ENCODE assay signal across 31 mouse cellular contexts in the genomic region with DNA sequence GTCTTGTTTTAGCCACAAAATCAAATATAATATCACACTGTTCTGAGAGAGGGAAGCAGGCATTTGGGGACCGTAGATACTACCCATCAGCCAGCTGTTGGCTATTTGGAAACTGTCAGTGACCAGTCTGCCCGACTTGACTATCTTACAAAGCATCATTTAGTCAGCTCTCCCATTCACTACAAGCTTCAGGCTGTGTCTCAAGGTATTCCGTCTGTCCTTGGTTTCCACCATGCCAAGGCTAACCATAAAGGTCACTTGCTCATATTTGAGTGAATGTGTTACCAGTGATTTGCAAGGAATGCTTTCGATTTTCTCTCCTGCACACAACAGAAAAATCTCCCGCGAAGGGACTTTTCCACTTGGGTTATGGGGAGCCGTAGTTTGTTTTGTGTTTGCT. TPM values are rescaled to one million over a fixed set of nuclear protein-coding genes. Genes with fewer than 3 reads are reported as not detected.
A peak's percentile ranks its signal among the peaks of the same experiment; 100 is the strongest.
DNase-seq lines count a peak whose midpoint lies in the region; ATAC-seq lines count a peak whose summit lies in the region.
"Had no signal": no experiment of that assay in that cellular context is flagged by ENCODE, and none has a peak within 500 bp of the region (broad histone marks: within the 10 kb centered on the region; RNA-seq: fewer than 3 reads in every experiment).

No protein-coding gene starts in this region.

- H3K9ac ChIP-seq in hindbrain, embryonic 13.5 days = 0 out of 2 replicates have a peak overlapping the region, but pooled peaks have one; percentile 8
- no peak overlapping the region for H3K9ac ChIP-seq in hindbrain, embryonic 14.5 days
- H3K9ac ChIP-seq: embryonic facial prominence, embryonic 13.5 days; forebrain, embryonic 13.5 days; heart, embryonic 13.5 days; intestine, embryonic 15.5 days had no signal

- WGBS in hindbrain, embryonic 13.5 days = 90% methylated on average over 7 of the region's 7 CpGs
- WGBS in hindbrain, embryonic 14.5 days = 92% methylated on average over 7 of the region's 7 CpGs

- peak; percentile 78 to 90 for DNase-seq in adrenal gland, adult (ENCODE audit: inconsistent age in 2 of 2, low spot score in 1 of 2)
- no peak for DNase-seq in adrenal gland, postnatal 25 days
- no peak for DNase-seq in hindbrain, embryonic 14.5 days (ENCODE audit: low spot score)
- peak; percentile 39 for DNase-seq in adrenal gland, postnatal 10 days
- no peak for DNase-seq in lung, postnatal 36 days
- DNase-seq: cerebellum, adult 11-12 months; cerebellum, adult 8-10 months; cerebellum, postnatal 10 days; cerebellum, postnatal 36 days; embryo, embryonic 11 days; gastrocnemius, postnatal 10 days; gastrocnemius, postnatal 36 days; heart, adult 2 months; heart, postnatal 14 days; heart, postnatal 4 days; kidney, adult 18-20 months had no signal

- peaks cover 5% of the 10 kb centered on the region for H3K4me1 ChIP-seq in hindbrain, embryonic 13.5 days (replicated peaks)
- peaks cover under 1% of the 10 kb centered on the region; the same call in 1 of the 2 replicates for H3K4me1 ChIP-seq in hindbrain, embryonic 14.5 days (replicated peaks; ENCODE audit: control insufficient read depth, insufficient read depth, low read length)

- no peaks in the 10 kb centered on the region for H3K9me3 ChIP-seq in hindbrain, embryonic 13.5 days
- H3K9me3 ChIP-seq in hindbrain, embryonic 14.5 days (ENCODE audit: control insufficient read depth, low read length) = no peaks in the 10 kb centered on the region
- H3K9me3 ChIP-seq: embryonic facial prominence, embryonic 10.5 days; embryonic facial prominence, embryonic 13.5 days; forebrain, embryonic 10.5 days; forebrain, embryonic 13.5 days; heart, embryonic 10.5 days; heart, embryonic 13.5 days; intestine, embryonic 15.5 days had no signal

- H3K27me3 ChIP-seq in hindbrain, embryonic 13.5 days = no peaks in the 10 kb centered on the region
- no peaks in the 10 kb centered on the region for H3K27me3 ChIP-seq in hindbrain, embryonic 14.5 days (ENCODE audit: control insufficient read depth, insufficient read depth, low read length)
- H3K27me3 ChIP-seq: embryonic facial prominence, embryonic 13.5 days; forebrain, embryonic 13.5 days; heart, embryonic 13.5 days; intestine, embryonic 15.5 days had no signal

- peaks cover 33% of the 10 kb centered on the region for H3K36me3 ChIP-seq in hindbrain, embryonic 13.5 days
- H3K36me3 ChIP-seq in hindbrain, embryonic 14.5 days (replicated peaks; ENCODE audit: control insufficient read depth, insufficient read depth) = peaks cover 29% of the 10 kb centered on the region

- no peak overlapping the region for H3K27ac ChIP-seq in hindbrain, embryonic 13.5 days
- no peak overlapping the region for H3K27ac ChIP-seq in hindbrain, embryonic 14.5 days
- H3K27ac ChIP-seq: embryonic facial prominence, embryonic 10.5 days; embryonic facial prominence, embryonic 13.5 days; forebrain, embryonic 10.5 days; forebrain, embryonic 13.5 days; heart, adult 2 months; heart, embryonic 10.5 days; heart, embryonic 13.5 days; intestine, embryonic 15.5 days had no signal

- no peak overlapping the region for H3K4me2 ChIP-seq in hindbrain, embryonic 13.5 days
- H3K4me2 ChIP-seq in hindbrain, embryonic 14.5 days (replicated peaks) = no peak overlapping the region
- H3K4me2 ChIP-seq: embryonic facial prominence, embryonic 13.5 days; forebrain, embryonic 13.5 days; heart, embryonic 13.5 days; intestine, embryonic 15.5 days had no signal

- ATAC-seq in hindbrain, embryonic 13.5 days (ENCODE audit: low FRiP score) = no peak
- ATAC-seq in hindbrain, embryonic 14.5 days (ENCODE audit: low FRiP score) = no peak
- ATAC-seq: activated CD4-positive, CD25-positive, alpha-beta regulatory T cell, adult 4 months; forebrain, embryonic 13.5 days; forebrain, embryonic 16.5 days; hindbrain, embryonic 16.5 days; intestine, embryonic 15.5 days had no signal

- H3K4me3 ChIP-seq in hindbrain, embryonic 13.5 days = no peak overlapping the region
- H3K4me3 ChIP-seq in hindbrain, embryonic 14.5 days (replicated peaks; ENCODE audit: low read length) = no peak overlapping the region
- H3K4me3 ChIP-seq: embryonic facial prominence, embryonic 10.5 days; embryonic facial prominence, embryonic 13.5 days; erythroblast, embryonic 14.5 days; forebrain, embryonic 10.5 days; forebrain, embryonic 13.5 days; heart, adult 2 months; heart, embryonic 10.5 days; heart, embryonic 13.5 days; intestine, embryonic 15.5 days had no signal

RNA-seq across cellular contexts. Expression of a gene that starts 6.2 kb away (rescaled TPM):
- total RNA-seq in adrenal gland, postnatal 25 days (2021) = 58.2 and 82.6 TPM in 2 replicates
- polyA plus RNA-seq in hindbrain, embryonic 13.5 days (2015; fragmentation: Nextera tagmentation; extraction: Ambion mirVana) = 24.3 and 26.8 TPM in 2 replicates
- 18.9 and 20.2 TPM in 2 replicates for polyA plus RNA-seq in hindbrain, embryonic 14.5 days (2014; fragmentation: Nextera tagmentation; extraction: Ambion mirVana)
- total RNA-seq in adrenal gland, postnatal 10 days (2021) = 10 to 100 TPM; 26.5 to 42.3 TPM

RNA-seq across cellular contexts. Expression of a gene that starts 20.0 kb away (rescaled TPM):
- 0.67 and 1.9 TPM in 2 replicates for total RNA-seq in adrenal gland, postnatal 25 days (2021)
- polyA plus RNA-seq in hindbrain, embryonic 13.5 days (2015; fragmentation: Nextera tagmentation; extraction: Ambion mirVana) = 0.06 TPM in 1 of 2 replicates, not detected in the other
- not detected in 2 replicates for polyA plus RNA-seq in hindbrain, embryonic 14.5 days (2014; fragmentation: Nextera tagmentation; extraction: Ambion mirVana)
- total RNA-seq in adrenal gland, postnatal 10 days (2021) = 1 to 10 TPM; 4.0 to 4.9 TPM
- total RNA-seq: gastrocnemius, adult 18-20 months; gastrocnemius, postnatal 36 days; granulocyte monocyte progenitor cell, adult 5-6 weeks had no signal
- polyA plus RNA-seq: embryonic facial prominence, embryonic 10.5 days; embryonic facial prominence, embryonic 13.5 days; erythroblast, embryonic 14.5 days; forebrain, embryonic 13.5 days; forebrain, embryonic 16.5 days; heart, embryonic 10.5 days; heart, embryonic 13.5 days; hindbrain, embryonic 11.5 days; hindbrain, embryonic 16.5 days; intestine, embryonic 15.5 days had no signal

RNA-seq across cellular contexts. Expression of a gene that starts 28.2 kb away (rescaled TPM):
- not detected in 2 replicates for total RNA-seq in adrenal gland, postnatal 25 days (2021)
- polyA plus RNA-seq in hindbrain, embryonic 13.5 days (2015; fragmentation: Nextera tagmentation; extraction: Ambion mirVana) = 1.5 and 4.1 TPM in 2 replicates
- 0.30 and 0.31 TPM in 2 replicates for polyA plus RNA-seq in hindbrain, embryonic 14.5 days (2014; fragmentation: Nextera tagmentation; extraction: Ambion mirVana)
- 100 to 1,000 TPM; 189 to 579 TPM for total RNA-seq in adrenal gland, postnatal 10 days (2021)
- total RNA-seq: granulocyte monocyte progenitor cell, adult 5-6 weeks had no signal
- polyA plus RNA-seq: erythroblast, embryonic 14.5 days had no signal

RNA-seq across cellular contexts. Expression of a gene that starts 38.2 kb away (rescaled TPM):
- 8.6 and 8.7 TPM in 2 replicates for total RNA-seq in adrenal gland, postnatal 25 days (2021)
- 3.1 and 3.2 TPM in 2 replicates for polyA plus RNA-seq in hindbrain, embryonic 13.5 days (2015; fragmentation: Nextera tagmentation; extraction: Ambion mirVana)
- 3.9 and 4.0 TPM in 2 replicates for polyA plus RNA-seq in hindbrain, embryonic 14.5 days (2014; fragmentation: Nextera tagmentation; extraction: Ambion mirVana)
- total RNA-seq in adrenal gland, postnatal 10 days (2021) = 1 to 10 TPM; 6.9 to 7.3 TPM

RNA-seq across cellular contexts. Expression of a gene that starts 40.5 kb away (rescaled TPM):
- 60.4 and 63.6 TPM in 2 replicates for total RNA-seq in adrenal gland, postnatal 25 days (2021)
- 63.7 and 64.5 TPM in 2 replicates for polyA plus RNA-seq in hindbrain, embryonic 13.5 days (2015; fragmentation: Nextera tagmentation; extraction: Ambion mirVana)
- 60.3 and 64.1 TPM in 2 replicates for polyA plus RNA-seq in hindbrain, embryonic 14.5 days (2014; fragmentation: Nextera tagmentation; extraction: Ambion mirVana)
- total RNA-seq in adrenal gland, postnatal 10 days (2021) = 10 to 100 TPM; 47.5 to 53.4 TPM

Comparison
In these comparisons a context has a peak if more than half of its experiments do, and no peak if none do; other contexts are left out.
1. DNase-seq: peak in adrenal gland, adult (2 of 2) and adrenal gland, postnatal 10 days (single experiment); none in adrenal gland, postnatal 25 days (single experiment), hindbrain, embryonic 14.5 days (single experiment) and lung, postnatal 36 days (single experiment).
2. RNA of a gene that starts 28.2 kb away (total RNA-seq): 189 to 579 TPM in adrenal gland, postnatal 10 days; not detected in adrenal gland, postnatal 25 days; every median in the first group is over 100 times any median in the second.